ENCODE assay signal across 8 mouse cellular contexts in the genomic region with DNA sequence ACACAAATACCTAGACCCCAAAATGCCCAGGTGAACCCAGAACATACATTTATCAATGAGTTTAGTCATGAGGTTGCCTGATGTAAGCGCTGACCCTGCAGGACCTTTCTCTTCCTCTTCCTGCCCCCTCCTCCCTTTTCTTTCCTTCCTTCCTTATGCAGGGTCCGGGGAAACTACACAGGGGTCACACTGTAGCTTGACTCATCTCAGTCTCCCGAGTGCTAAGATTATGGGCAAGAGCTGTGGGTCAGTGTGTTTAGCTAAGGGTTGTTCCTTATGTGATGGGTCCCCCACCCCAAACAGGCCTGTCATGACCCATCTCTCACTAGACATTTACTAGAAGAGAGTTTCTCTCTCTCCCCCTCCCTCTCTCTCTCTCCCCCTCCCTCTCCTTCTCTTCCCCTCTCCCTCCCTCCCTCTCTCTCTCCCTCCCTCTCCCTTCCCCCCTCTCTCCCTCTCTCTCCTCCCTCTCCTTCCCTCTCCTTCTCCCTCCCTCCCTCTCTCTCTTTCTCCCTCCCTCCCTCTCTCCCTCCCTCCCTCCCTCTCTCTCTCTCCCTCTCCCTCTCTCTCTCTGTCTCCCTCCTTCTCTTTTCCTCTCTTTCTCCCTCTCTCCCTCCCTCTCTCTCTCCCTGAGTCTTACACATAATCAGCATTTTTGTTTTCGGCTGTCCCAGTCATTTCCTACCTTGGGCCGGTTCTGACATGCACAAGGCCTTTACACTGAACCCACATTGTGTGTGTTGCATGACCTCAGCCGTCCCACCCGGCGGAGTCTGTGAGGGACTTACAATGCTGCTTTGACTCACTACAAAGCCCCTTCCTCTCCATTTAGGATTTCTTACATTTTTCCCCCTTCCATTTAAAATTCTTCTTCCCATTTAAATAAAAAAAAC. TPM values are rescaled to one million over a fixed set of nuclear protein-coding genes. Genes with fewer than 3 reads are reported as not detected.
DNase-seq lines count a peak whose midpoint lies in the region; ATAC-seq lines count a peak whose summit lies in the region.

No protein-coding gene starts in this region.

- no peaks in the 10 kb centered on the region for H3K27me3 ChIP-seq in kidney, embryonic 16.5 days (ENCODE audit: insufficient read depth, low read length)
- H3K27me3 ChIP-seq in hindbrain, embryonic 14.5 days (ENCODE audit: control insufficient read depth, insufficient read depth, low read length), result no peaks in the 10 kb centered on the region
- H3K27me3 ChIP-seq in midbrain, embryonic 16.5 days (ENCODE audit: control insufficient read depth, insufficient read depth, low read depth, low read length), result no peaks in the 10 kb centered on the region

- no peak for DNase-seq in kidney, postnatal 14 days
- DNase-seq in embryo, embryonic 10 days (ENCODE audit: low spot score), result peak; percentile 61
- DNase-seq in hindbrain, embryonic 14.5 days (ENCODE audit: low spot score), result no peak
- DNase-seq in adrenal gland, adult 8-10 months, result no peak
- no peak for DNase-seq in right cerebral cortex, postnatal 25 days
- no peak for DNase-seq in thymus, postnatal 0 days (ENCODE audit: low spot score)

- H3K4me3 ChIP-seq in kidney, embryonic 16.5 days (ENCODE audit: low read length), result peak overlapping the region; percentile 49
- peak overlapping the region; percentile 21; the same call in 1 of the 2 replicates for H3K4me3 ChIP-seq in hindbrain, embryonic 14.5 days (replicated peaks; ENCODE audit: low read length)
- no peak overlapping the region for H3K4me3 ChIP-seq in midbrain, embryonic 16.5 days (ENCODE audit: low read depth, low read length)

- no peaks in the 10 kb centered on the region; the same call in 1 of the 2 replicates for H3K9me3 ChIP-seq in kidney, embryonic 16.5 days (ENCODE audit: low read length)
- H3K9me3 ChIP-seq in hindbrain, embryonic 14.5 days (ENCODE audit: control insufficient read depth, low read length), result no peaks in the 10 kb centered on the region
- H3K9me3 ChIP-seq in midbrain, embryonic 16.5 days (replicated peaks; ENCODE audit: control insufficient read depth, low read length, poor library complexity, severe bottlenecking), result no peaks in the 10 kb centered on the region

- WGBS in kidney, embryonic 16.5 days, result 23% methylated on average over 8 of the region's 8 CpGs
- WGBS in hindbrain, embryonic 14.5 days, result 31% methylated on average over 8 of the region's 8 CpGs
- 28% methylated on average over 8 of the region's 8 CpGs for WGBS in midbrain, embryonic 16.5 days

- H3K4me1 ChIP-seq in kidney, embryonic 16.5 days (ENCODE audit: insufficient read depth, low read length), result 0 out of 2 replicates have a peak, but pooled peaks cover 6% of the 10 kb centered on the region
- peaks cover 17% of the 10 kb centered on the region for H3K4me1 ChIP-seq in hindbrain, embryonic 14.5 days (replicated peaks; ENCODE audit: control insufficient read depth, insufficient read depth, low read length)
- peaks cover 22% of the 10 kb centered on the region for H3K4me1 ChIP-seq in midbrain, embryonic 16.5 days (ENCODE audit: control insufficient read depth, insufficient read depth, low read length)

- ATAC-seq in kidney, embryonic 16.5 days (ENCODE audit: low FRiP score, low TSS enrichment), result no peak
- ATAC-seq in hindbrain, embryonic 14.5 days (ENCODE audit: low FRiP score), result no peak
- ATAC-seq in midbrain, embryonic 16.5 days, result no peak; the same call in 1 of the 2 replicates

- H3K4me2 ChIP-seq in kidney, embryonic 16.5 days (replicated peaks; ENCODE audit: low read depth, low read length), result peak overlapping the region; percentile 53
- H3K4me2 ChIP-seq in hindbrain, embryonic 14.5 days (replicated peaks), result peak overlapping the region; percentile 27
- peak overlapping the region; percentile 9; the same call in 1 of the 2 replicates for H3K4me2 ChIP-seq in midbrain, embryonic 16.5 days (ENCODE audit: low read length)

- H3K9ac ChIP-seq in kidney, embryonic 16.5 days (replicated peaks; ENCODE audit: low read length), result peak overlapping the region; percentile 65
- no peak overlapping the region; the same call in 1 of the 2 replicates for H3K9ac ChIP-seq in hindbrain, embryonic 14.5 days
- H3K9ac ChIP-seq in midbrain, embryonic 16.5 days (ENCODE audit: low read depth, low read length), result no peak overlapping the region

- peak overlapping the region; percentile 95 for H3K27ac ChIP-seq in kidney, embryonic 16.5 days (ENCODE audit: low read length)
- H3K27ac ChIP-seq in hindbrain, embryonic 14.5 days, result peak overlapping the region; percentile 78
- H3K27ac ChIP-seq in midbrain, embryonic 16.5 days (ENCODE audit: low read length), result peak overlapping the region; percentile 54; the same call in 1 of the 2 replicates

- H3K36me3 ChIP-seq in kidney, embryonic 16.5 days (ENCODE audit: insufficient read depth, low read length), result peaks cover 19% of the 10 kb centered on the region
- H3K36me3 ChIP-seq in hindbrain, embryonic 14.5 days (replicated peaks; ENCODE audit: control insufficient read depth, insufficient read depth), result no peaks in the 10 kb centered on the region
- no peaks in the 10 kb centered on the region for H3K36me3 ChIP-seq in midbrain, embryonic 16.5 days (ENCODE audit: control insufficient read depth, insufficient read depth, low read length)

RNA-seq across cellular contexts. Expression of a gene that starts 44.9 kb away (rescaled TPM):
- 86.2 and 87.2 TPM in 2 replicates for polyA plus RNA-seq in kidney, embryonic 16.5 days (2015; fragmentation: Nextera tagmentation; extraction: Ambion mirVana)
- 78.5 and 89.3 TPM in 2 replicates for polyA plus RNA-seq in hindbrain, embryonic 14.5 days (2014; fragmentation: Nextera tagmentation; extraction: Ambion mirVana)
- 79.7 and 83.8 TPM in 2 replicates for polyA plus RNA-seq in midbrain, embryonic 16.5 days (2015; fragmentation: Nextera tagmentation; extraction: Ambion mirVana)
- 10 to 100 TPM; 58.2 to 67.4 (median 59.8) TPM for total RNA-seq in adrenal gland, adult 8-10 months (2022)
- 42.2 and 48.4 TPM in 2 replicates for polyA plus RNA-seq in thymus, postnatal 0 days (2015; fragmentation: Nextera tagmentation; extraction: Ambion mirVana)

RNA-seq across cellular contexts. Expression of a gene that starts 57.7 kb away (rescaled TPM):
- 54.7 and 62.1 TPM in 2 replicates for polyA plus RNA-seq in kidney, embryonic 16.5 days (2015; fragmentation: Nextera tagmentation; extraction: Ambion mirVana)
- 11.2 and 14.5 TPM in 2 replicates for polyA plus RNA-seq in hindbrain, embryonic 14.5 days (2014; fragmentation: Nextera tagmentation; extraction: Ambion mirVana)
- 11.8 and 15.2 TPM in 2 replicates for polyA plus RNA-seq in midbrain, embryonic 16.5 days (2015; fragmentation: Nextera tagmentation; extraction: Ambion mirVana)
- total RNA-seq in adrenal gland, adult 8-10 months (2022), result 10 to 100 TPM; 42.8 to 70.7 (median 52.7) TPM
- polyA plus RNA-seq in thymus, postnatal 0 days (2015; fragmentation: Nextera tagmentation; extraction: Ambion mirVana), result 30.9 and 31.8 TPM in 2 replicates
